Mouse (Mus musculus): ENCODE measurements around the gene Trim13.

Trim13 gene

DNA sequence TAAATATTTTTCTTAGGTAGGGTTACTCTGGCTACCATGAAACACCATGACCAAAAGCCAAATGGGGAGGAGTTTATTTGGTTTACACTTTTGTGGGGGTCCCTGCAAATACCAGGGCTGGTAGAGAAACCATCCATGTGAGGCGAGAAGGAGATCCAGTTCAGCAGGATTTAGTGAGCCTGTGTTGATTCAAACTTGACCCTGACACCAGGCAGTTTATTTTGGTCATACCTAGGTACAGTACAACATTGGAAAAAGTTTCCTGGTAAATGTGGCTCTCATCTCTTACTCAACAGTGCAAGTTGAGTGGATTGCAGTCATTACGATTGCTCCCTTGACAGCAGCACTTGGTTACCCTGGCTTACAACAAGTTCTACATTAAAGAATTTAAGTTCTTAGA lies 15.3 kb downstream of the Trim13 start:
- no peak for DNase-seq (ENCODE audit: low read depth, low spot score)

DNA sequence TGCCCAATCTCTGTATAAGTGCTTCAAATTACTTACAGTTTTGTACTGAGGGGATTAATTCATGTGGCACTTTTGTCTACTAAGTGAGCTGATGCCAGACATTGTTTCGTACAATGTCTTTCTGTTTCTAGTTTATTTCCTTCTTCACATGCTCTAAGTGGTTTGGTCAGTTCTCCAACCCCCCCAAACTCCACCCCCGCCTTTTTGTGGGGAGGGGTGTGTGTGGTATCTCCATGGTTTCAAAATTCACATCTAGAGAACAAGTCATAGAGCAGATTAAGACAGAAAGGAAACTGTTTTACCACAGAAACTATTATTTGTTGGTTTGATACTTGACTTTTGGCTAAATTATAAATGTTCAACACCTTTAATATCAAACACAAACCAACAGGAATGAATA lies 22.3 kb downstream of the Trim13 start:
- DNase-seq (ENCODE audit: low read depth, low spot score): no peak

DNA sequence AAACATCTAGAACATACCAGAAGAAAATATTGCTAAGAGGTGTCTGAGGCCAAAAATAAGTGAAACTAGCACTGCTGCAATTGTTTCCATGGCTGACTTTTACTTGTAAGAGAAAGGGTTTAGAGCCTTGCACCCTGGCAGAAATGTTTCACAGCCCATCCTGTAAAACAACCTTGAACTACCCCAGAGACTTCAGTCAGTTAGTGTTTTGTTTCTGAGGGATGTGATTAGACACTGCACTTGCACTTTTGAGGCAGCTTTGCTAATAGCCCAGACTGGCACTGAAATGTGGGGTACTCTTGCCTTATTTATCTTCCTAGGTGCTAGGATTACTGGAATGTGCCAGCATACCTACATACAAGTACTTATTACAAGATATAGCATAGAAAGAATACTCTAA lies 37.9 kb downstream of the Trim13 start:
- no peak for DNase-seq (ENCODE audit: low read depth, low spot score)

- no peak for DNase-seq (ENCODE audit: low read depth, low spot score)
These were observed 44.6 kb downstream of the Trim13 start for GRCm38 (mm10) chr14:61642668-61643067.

GRCm38 (mm10) chr14:61645547-61645946 lies 47.5 kb downstream of the Trim13 start:
- DNase-seq (ENCODE audit: low read depth, low spot score): no peak

DNA sequence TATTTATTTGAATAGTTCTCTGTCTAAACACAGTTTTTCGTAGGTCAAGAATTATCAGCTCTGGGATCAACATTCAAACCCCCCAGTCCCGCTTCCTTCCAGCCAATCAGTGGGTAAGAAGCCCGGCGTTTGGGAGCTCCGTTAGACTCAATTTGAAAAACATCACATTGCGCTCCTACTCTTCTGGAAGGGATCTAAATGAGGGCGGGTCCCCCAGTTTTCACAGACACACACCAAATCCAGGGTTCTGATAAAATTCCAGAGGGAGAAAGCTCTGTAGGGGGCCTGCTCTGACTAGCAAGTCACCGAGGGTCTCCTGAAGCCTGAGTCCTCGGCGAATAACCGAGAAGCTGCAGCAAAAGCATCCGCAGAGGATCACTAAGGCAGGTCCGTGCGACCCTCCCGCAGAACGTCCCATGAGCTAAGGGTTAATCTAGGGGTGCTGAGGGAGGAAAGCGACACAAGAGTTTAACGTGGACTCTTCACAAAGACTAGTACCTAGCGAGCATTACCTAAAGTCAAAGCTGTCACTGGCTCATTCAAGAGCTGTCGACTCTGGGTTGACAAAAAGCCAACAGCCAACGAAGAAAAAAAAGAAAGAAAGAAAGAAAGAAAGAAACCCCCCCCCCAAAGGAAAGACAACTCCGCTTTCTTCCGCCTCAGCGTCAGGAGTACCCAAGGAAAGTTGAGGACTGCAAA lies 49.3 kb downstream of the Trim13 start:
- DNase-seq (ENCODE audit: low read depth, low spot score): peak; percentile 35

DNA sequence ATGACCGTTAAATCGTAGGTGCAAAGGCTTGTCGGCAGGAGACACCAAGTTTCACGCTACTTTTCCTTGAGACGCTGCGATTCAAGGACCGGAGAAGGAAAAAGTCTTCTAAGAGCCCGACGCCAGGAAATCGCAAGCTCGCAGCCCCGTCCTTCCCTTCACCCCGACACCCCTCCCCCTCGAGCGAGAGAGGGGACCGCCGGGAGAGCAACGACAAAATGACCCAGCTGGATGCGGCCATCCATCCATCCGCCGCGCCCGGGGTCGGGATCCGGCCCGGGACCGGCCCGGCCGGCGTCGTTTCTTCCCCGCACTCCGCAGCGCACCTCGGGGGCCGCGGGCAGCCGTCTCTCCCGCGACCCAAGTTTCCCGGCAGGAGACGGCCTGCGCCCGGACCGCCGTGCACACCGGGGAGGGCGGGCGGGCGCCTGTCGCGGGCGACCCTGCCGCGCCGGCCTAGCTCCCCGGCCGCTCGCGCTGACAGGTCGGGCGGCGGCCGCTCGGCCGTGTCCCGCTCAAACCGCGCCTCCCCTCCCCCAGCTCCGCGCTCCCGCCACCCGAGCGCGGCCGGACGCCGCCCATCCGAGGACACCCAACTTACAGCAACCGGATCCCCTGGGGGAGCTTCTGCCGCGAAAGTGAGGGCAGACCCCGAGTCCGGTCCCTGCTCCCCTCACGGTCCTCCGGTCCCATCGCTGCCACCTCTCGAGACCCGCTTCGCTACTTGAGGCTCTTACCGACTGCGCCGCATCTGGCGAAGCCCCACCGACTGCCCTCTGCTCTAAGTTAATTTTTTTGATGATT lies 50.0 kb downstream of the Trim13 start:
- peak; percentile 58 for DNase-seq (ENCODE audit: low read depth, low spot score)

- peak; percentile 99 for DNase-seq (ENCODE audit: low read depth, low spot score)
These were observed 50.8 kb downstream of the Trim13 start for GRCm38 (mm10) chr14:61648685-61649504.

DNA sequence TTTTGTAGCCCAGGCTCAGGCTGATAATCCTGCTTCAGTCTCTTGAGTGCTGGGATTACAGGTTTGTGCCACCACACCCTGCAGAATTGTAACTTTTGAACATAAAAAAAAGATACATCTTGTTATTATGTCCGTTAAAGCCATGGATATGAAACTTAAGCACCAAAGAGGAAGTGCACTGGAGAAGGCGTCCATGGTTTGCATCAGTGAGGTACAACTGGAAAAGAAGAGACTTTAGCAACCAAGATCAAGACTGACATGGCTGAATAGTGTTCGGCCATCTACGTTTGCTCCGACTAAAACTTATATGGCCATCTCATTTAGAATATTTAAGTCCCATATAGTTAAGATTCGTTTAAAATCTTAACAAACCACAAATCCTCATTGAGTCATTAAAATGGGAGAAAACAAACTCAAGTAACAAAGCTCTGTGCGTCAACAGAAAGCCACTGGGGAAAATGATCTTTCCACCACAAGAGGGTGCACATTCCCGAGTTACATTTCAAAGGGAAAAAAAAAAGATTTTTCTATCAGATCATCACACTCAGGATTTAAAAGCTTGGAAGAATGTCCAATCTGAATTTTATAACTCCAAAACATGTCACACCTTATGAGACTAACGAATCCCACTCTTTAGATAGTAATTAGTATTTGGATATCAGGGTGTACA lies 52.4 kb downstream of the Trim13 start:
- DNase-seq (ENCODE audit: low read depth, low spot score): peak; percentile 69
